Mouse (Mus musculus) liver, adult 2 months (tissue): ENCODE results near the gene Bckdhb. TPM values are rescaled to one million over a fixed set of nuclear protein-coding genes. Genes with fewer than 3 reads are reported as not detected.

ENCODE experiments used
- DNase-seq: peaks from one replicate; pipeline ENCODE4 v3.0.0-alpha.2; 2011; ENCODE audit warnings: low read depth, low spot score; ENCODE audit errors: extremely low read depth
- H3K27ac ChIP-seq: fragments of 200-500 bp; replicated peaks from 2 replicates; pipeline ENCODE4 v1.5.1; 2012; ENCODE audit warnings: low read depth, mild to moderate bottlenecking, control low read depth, inconsistent platforms, low read length; ENCODE audit not compliant: insufficient read depth
- H3K27me3 ChIP-seq: fragments of 200-500 bp; 2 replicates; pipeline ENCODE4 v1.6.1; 2012; ENCODE audit warnings: mild to moderate bottlenecking, moderate library complexity, low read length, inconsistent platforms; ENCODE audit not compliant: control insufficient read depth, insufficient read depth
- H3K36me3 ChIP-seq: fragments of 200-500 bp; 2 replicates; pipeline ENCODE4 v1.6.1; 2012; ENCODE audit warnings: low read length, inconsistent platforms; ENCODE audit not compliant: control insufficient read depth, insufficient read depth
- H3K4me1 ChIP-seq: fragments of 200-500 bp; 2 replicates; pipeline ENCODE4 v1.6.1; 2011; ENCODE audit warnings: low read length; ENCODE audit not compliant: control insufficient read depth, insufficient read depth
- H3K4me3 ChIP-seq: fragments of 200-500 bp; 2 replicates; pipeline ENCODE4 v1.5.1; 2011; ENCODE audit warnings: low read depth, mild to moderate bottlenecking, control low read depth, low read length, moderate library complexity; ENCODE audit not compliant: insufficient read depth
- H3K79me2 ChIP-seq: fragments of 200-500 bp; 2 replicates; pipeline ENCODE4 v1.6.1; 2012; ENCODE audit warnings: inconsistent platforms, mild to moderate bottlenecking, low read length, moderate library complexity; ENCODE audit not compliant: control insufficient read depth, insufficient read depth
- H3K9ac ChIP-seq: fragments of 200-500 bp; 2 replicates; pipeline ENCODE4 v1.6.1; 2012; ENCODE audit warnings: low read depth, mild to moderate bottlenecking, control low read depth, inconsistent platforms, low read length
- CTCF ChIP-seq: fragments of 200-500 bp; IDR thresholded peaks from 2 replicates; pipeline ENCODE4 v1.5.1; 2011; ENCODE audit warnings: low read depth, low read length, control low read depth
- POLR2A ChIP-seq: fragments of 200-500 bp; IDR thresholded peaks from 2 replicates; pipeline ENCODE4 v1.6.1; 2011; ENCODE audit warnings: low read length, control low read depth; ENCODE audit not compliant: insufficient read depth; ENCODE audit errors: extremely low read depth
- WGBS: fragments of 180-500 bp; shearing (Covaris S2); methylation state at CpG from one replicate; pipeline ENCODE4 v1.1.7; 2018; 5-methylcytosine and 5-hydroxymethylcytosine counted together
- polyA plus RNA-seq: library from polyadenylated mRNA; depleted of rRNA; stranded (reverse); fragments of >200 nt; gene quantifications from 2 replicates; pipeline ENCODE4 v1.2.3, GENCODE M21; 2012
- total RNA-seq: library from RNA; depleted of rRNA; stranded (reverse); fragments of >200 nt; gene quantifications from 2 replicates; pipeline ENCODE4 v1.2.3, GENCODE M21; 2014

Bckdhb gene
- total and polyA plus RNA-seq, 2 experiments: 76.8 to 99.6 TPM

DNA sequence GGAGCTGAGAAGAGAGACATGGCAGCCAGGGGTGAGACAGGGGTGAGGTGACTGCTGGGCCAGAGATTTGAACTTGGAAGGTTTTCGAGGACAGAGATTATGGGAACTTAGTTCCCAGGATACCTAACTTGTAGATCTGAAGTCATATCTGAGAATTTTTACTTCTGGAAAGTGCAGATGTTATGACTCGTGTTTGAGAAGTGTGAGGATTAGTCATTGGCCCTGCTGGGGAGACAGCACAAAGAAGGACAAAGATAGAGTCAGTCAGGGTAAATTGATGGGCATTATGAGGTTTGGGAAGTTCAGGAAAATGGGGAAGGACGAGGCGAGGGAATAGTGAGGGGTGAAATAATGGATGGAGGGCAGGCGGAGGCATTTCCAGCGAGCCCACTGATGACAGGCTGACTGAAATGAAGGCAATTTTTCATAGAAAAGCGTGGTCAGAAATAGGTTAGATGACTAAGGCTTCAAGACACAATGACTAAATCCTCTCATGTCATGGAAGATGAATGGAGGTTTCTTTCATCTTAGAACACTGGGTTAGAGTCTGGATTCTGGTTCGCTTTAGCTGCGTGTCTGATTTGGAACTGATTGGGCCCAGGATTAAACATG is 42.6 kb downstream of the Bckdhb start:
- DNase-seq: no peak
- 97% methylated on average over 9 of the region's 9 CpGs for WGBS
- no peak overlapping the region for H3K27ac ChIP-seq
- no peaks in the 10 kb centered on the region; the same call in 1 of the 2 replicates for H3K79me2 ChIP-seq
- H3K36me3 ChIP-seq: peaks cover 10% of the 10 kb centered on the region; the same call in 1 of the 2 replicates
- H3K9ac ChIP-seq: no peak overlapping the region
- peaks cover 4% of the 10 kb centered on the region for H3K4me1 ChIP-seq
- H3K4me3 ChIP-seq: no peak overlapping the region
- H3K27me3 ChIP-seq: no peaks in the 10 kb centered on the region
- no peak for TF ChIP-seq POLR2A
- TF ChIP-seq CTCF: no peak

GRCm38 (mm10) chr9:83969326-83969725 is 44.4 kb downstream of the Bckdhb start:
- no peak overlapping the region for H3K4me3 ChIP-seq
- TF ChIP-seq CTCF: no peak
- TF ChIP-seq POLR2A: no peak
- peaks cover 4% of the 10 kb centered on the region for H3K4me1 ChIP-seq
- no peaks in the 10 kb centered on the region for H3K27me3 ChIP-seq
- H3K9ac ChIP-seq: no peak overlapping the region
- no peak overlapping the region for H3K27ac ChIP-seq
- no peaks in the 10 kb centered on the region; the same call in 1 of the 2 replicates for H3K79me2 ChIP-seq
- no peak for DNase-seq
- H3K36me3 ChIP-seq: peaks cover 5% of the 10 kb centered on the region; the same call in 1 of the 2 replicates
- WGBS: 81% methylated on average over 7 of the region's 7 CpGs

- Histone ChIP-seq H3K36me3 (peaks cover 11% of the 10 kb centered on the region), H3K9ac (no peak overlapping the region), H3K27me3 (no peaks in the 10 kb centered on the region), H3K4me1 (peaks cover 4% of the 10 kb centered on the region), H3K4me3 (no peak overlapping the region), H3K79me2 (peaks cover 6% of the 10 kb centered on the region; the same call in 1 of the 2 replicates), H3K27ac (no peak overlapping the region)
- WGBS: 72% methylated on average over 2 of the region's 2 CpGs
- TF ChIP-seq CTCF (no peak), POLR2A (no peak)
- DNase-seq: no peak
Measured at GRCm38 (mm10) chr9:83973467-83973866, 48.5 kb downstream of the Bckdhb start.

- TF ChIP-seq POLR2A (no peak), CTCF (no peak)
- 69% methylated on average over 2 of the region's 2 CpGs for WGBS
- H3K4me3 ChIP-seq: no peak overlapping the region
- no peak for DNase-seq
- peaks cover 14% of the 10 kb centered on the region for H3K36me3 ChIP-seq
- peaks cover 6% of the 10 kb centered on the region; the same call in 1 of the 2 replicates for H3K79me2 ChIP-seq
- H3K27ac ChIP-seq: no peak overlapping the region
- H3K27me3 ChIP-seq: no peaks in the 10 kb centered on the region
- no peak overlapping the region for H3K9ac ChIP-seq
- peaks cover 4% of the 10 kb centered on the region for H3K4me1 ChIP-seq
Measured at GRCm38 (mm10) chr9:83975811-83976210, 50.9 kb downstream of the Bckdhb start.

DNA sequence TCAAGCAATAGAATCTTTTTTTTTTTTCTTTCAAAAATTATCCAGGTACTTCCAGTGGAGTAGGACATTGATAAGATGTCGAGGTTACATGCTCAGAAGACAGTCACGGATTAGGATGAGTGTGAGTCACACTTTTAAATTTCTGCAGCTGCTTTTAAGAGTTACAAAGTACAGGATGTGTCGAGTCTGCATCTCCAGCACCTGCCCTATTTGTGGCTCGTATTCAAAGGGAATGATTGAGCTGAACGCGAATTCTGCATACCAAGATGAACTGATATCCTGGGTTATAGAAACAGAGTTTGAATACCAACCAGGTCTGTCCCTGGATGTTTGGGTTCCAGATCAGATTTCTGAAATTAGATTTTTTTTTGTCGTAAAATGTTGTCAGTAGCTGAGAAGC is 56.3 kb downstream of the Bckdhb start:
- Histone ChIP-seq H3K36me3 (peaks cover 13% of the 10 kb centered on the region; the same call in 1 of the 2 replicates), H3K27ac (no peak overlapping the region), H3K9ac (no peak overlapping the region), H3K4me3 (no peak overlapping the region), H3K4me1 (no peaks in the 10 kb centered on the region), H3K79me2 (peaks cover 6% of the 10 kb centered on the region; the same call in 1 of the 2 replicates), H3K27me3 (no peaks in the 10 kb centered on the region)
- no peak for DNase-seq
- TF ChIP-seq POLR2A: no peak
- TF ChIP-seq CTCF: no peak
- 85% methylated on average over 7 of the region's 7 CpGs for WGBS

- DNase-seq: no peak
- no peak for TF ChIP-seq POLR2A
- TF ChIP-seq CTCF: no peak
- no peak overlapping the region for H3K27ac ChIP-seq
- no peak overlapping the region for H3K4me3 ChIP-seq
- H3K9ac ChIP-seq: no peak overlapping the region
- no peaks in the 10 kb centered on the region for H3K79me2 ChIP-seq
- peaks cover 37% of the 10 kb centered on the region for H3K36me3 ChIP-seq
- H3K27me3 ChIP-seq: no peaks in the 10 kb centered on the region
- no peaks in the 10 kb centered on the region for H3K4me1 ChIP-seq
- 88% methylated on average over 2 of the region's 2 CpGs for WGBS
Measured at GRCm38 (mm10) chr9:84008961-84009360, 84.0 kb downstream of the Bckdhb start.
